Mouse (Mus musculus): ENCODE data around the gene Smad3.

The Smad3 gene

GRCm38 (mm10) chr9:63720715-63721114 lies 37.1 kb downstream of the Smad3 start:
- DNase-seq (ENCODE audit: low spot score in 2 of 2), result peak; percentile 63 to 69

DNA sequence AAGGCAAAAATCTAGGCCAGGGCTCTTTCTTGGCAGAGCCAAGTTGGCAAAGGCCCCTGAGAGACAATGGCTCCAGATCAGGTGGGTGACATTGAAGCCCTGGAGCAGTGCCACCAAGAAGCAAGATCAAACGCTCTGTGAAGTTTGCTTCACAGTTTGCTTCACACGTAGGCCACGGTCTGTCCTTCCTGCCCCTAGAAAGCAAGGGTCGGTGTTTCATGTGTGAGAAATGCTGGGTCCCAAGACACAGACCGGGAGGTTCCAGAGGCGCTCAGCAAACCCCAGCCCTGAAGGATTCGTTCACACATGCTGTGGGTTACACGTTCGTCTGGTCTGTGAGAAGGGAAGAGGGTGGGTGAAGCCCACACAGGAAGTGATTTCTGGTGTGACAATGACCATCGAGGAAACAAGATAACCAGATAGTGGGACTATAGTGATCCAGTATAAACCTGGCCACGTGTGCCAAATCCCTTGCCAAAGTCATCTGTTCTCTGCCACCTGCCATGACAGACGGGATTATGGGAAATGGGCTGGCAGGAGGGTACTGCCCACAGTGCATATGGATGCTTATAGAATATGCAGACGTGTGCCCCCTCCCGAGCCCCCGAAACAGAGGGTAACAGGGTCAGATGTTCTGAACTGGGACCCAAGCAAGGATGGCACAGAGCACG lies 37.9 kb downstream of the Smad3 start:
- DNase-seq (ENCODE audit: low spot score in 2 of 2), result no peak

- DNase-seq (ENCODE audit: low spot score in 2 of 2), result no peak
Measured at GRCm38 (mm10) chr9:63718735-63719358, 38.9 kb downstream of the Smad3 start.

- DNase-seq (ENCODE audit: low spot score in 2 of 2), result no peak
Measured at GRCm38 (mm10) chr9:63718170-63718569, 39.6 kb downstream of the Smad3 start.

DNA sequence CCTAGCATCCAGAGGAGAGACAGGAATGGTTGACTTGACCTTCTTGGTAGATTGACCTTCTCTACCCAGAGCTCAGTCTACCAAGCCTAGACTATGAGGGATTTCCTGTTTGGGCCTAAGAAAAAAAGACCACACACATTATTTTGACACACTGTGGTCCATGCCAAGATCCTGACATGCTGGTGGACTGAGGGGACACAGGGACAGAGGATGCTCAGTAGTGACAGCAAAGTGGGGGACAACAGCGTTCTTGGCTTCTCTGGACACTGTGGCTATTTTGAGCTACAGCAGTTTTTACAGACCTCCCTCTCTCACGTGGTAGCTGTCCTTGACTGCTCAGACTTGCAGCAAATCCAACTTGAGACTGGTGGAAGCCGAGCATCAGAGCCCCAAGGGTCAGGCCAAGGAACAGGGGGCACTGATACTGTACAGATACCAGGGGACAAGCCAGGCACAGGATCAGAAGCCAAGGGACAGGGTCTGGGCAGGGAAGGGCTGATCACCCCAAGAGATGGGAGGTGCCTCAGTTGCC lies 40.3 kb downstream of the Smad3 start:
- no peak for DNase-seq (ENCODE audit: low spot score in 2 of 2)

DNA sequence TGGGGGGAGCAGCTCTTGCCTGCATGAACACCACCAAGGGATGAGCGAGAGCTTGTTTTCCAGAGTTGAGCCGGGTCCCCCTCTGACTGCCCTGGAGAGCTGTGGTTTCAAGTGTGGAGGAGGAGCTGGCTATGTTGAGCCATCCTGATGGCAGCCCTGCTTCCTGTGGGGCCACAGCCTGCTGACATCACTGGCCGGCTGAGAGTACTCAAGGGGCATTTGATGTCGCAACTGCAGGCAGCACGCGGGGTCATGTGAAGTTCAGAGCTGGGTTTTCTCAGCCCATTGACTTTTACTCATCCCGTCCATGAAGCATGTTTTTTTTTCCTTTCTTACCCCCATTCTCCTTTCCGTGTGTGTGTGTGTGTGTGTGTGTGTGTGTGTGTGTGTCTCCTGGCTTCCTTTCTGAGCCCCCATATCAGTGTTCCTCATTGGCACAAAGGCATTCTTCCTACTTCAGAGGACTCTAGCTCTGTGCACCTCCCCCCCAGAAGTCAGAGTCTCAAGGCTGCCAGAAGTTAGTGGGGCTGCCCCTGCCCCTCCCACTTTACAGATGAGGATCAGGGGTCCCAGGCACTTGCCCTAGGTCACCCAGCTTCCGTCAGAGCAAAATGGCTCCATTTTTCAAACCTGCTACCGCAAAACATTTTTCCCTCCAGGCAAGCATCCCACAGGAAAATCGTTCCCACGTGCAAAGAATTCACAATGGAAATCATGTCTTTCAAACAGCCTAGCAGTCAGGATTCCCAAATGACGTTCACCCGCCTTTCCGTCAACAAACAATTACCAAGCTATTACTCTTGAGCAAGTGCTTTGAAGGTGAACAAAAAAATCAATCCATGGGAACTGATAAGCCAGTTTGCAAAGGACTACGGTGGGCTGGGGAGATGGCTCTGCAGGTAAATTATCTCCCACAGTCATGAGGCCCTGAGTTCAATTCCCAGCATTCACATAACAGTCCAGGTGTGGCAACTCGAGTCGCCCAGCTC lies 41.4 kb downstream of the Smad3 start:
- no peak for DNase-seq (ENCODE audit: low spot score in 2 of 2)

GRCm38 (mm10) chr9:63714572-63714971 lies 43.2 kb downstream of the Smad3 start:
- DNase-seq (ENCODE audit: low spot score in 2 of 2), result no peak

GRCm38 (mm10) chr9:63712838-63713237 lies 45.0 kb downstream of the Smad3 start:
- no peak for DNase-seq (ENCODE audit: low spot score in 2 of 2)

DNA sequence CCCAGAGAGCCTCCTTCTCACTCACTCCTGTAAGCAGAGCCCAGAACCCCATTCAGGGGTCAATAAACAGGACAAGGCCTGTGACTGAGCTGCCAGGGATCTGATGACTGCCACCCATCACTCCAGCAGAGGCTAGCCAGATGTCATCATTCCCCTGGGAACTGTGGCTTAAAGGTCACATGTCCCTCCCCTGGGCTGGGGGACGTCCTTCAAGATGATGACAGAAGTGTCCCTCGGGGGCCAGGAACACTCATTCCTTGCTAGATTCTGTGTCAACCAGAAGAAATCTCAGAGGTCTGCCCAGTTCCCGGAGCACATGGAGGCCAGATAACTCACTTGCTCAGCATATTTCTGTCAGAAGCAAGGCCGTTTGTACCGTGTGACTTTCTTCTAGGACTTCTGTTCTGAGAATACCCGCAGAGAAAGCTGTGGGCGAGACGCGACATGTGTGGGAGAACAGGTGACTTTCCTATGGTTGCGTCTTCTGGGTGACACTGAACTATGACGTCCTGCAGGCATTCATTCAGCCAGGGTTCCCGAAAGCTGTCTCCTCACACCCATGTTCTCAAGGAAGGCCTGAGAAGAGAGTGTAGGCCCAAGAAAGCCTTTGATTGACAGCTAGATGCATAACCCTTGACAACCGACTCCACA lies 46.1 kb downstream of the Smad3 start:
- no peak for DNase-seq (ENCODE audit: low spot score in 2 of 2)

DNA sequence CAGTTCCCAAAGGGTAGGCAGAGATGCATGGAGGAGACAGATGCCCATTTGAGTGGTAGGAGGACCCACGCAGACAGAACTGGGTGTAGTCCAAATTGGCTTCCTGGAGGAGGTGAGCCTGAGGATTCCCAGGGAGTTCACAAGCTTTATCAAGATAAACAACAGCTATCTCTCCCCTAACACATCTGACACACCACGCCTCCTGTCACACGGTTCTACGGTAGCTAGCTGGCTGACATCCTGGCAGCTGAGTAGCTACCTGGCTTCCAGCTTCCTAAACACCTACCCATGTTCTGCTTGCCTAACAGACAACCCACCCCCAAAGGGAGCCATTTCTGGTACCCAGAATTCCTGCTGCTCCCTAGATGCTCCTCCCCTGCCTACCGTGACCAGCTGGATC lies 47.9 kb downstream of the Smad3 start:
- no peak for DNase-seq (ENCODE audit: low spot score in 2 of 2)

DNA sequence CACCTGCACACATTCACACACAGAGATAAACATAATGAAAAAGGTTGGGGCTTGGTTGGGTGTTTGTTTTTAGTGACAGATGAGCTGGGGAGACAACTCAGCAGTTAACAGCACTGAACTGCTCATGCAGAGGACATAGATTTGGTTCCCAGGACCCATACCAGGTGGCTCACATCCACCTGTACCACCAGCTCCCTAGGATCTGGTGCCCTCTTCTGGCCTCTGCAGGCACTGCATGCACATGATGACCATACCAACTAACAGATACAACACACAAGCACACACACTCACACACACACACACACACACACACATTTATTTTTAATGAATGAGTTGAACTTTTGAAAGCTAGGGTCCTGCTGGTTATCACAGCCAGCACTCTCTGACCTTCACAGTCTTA lies 48.5 kb downstream of the Smad3 start:
- DNase-seq (ENCODE audit: low spot score in 2 of 2), result no peak

- DNase-seq (ENCODE audit: low spot score in 2 of 2), result no peak
Measured at GRCm38 (mm10) chr9:63707816-63708588, 49.8 kb downstream of the Smad3 start.

- peak; percentile 73 for DNase-seq (ENCODE audit: low spot score in 2 of 2)
Measured at GRCm38 (mm10) chr9:63706152-63706733, 51.6 kb downstream of the Smad3 start.

DNA sequence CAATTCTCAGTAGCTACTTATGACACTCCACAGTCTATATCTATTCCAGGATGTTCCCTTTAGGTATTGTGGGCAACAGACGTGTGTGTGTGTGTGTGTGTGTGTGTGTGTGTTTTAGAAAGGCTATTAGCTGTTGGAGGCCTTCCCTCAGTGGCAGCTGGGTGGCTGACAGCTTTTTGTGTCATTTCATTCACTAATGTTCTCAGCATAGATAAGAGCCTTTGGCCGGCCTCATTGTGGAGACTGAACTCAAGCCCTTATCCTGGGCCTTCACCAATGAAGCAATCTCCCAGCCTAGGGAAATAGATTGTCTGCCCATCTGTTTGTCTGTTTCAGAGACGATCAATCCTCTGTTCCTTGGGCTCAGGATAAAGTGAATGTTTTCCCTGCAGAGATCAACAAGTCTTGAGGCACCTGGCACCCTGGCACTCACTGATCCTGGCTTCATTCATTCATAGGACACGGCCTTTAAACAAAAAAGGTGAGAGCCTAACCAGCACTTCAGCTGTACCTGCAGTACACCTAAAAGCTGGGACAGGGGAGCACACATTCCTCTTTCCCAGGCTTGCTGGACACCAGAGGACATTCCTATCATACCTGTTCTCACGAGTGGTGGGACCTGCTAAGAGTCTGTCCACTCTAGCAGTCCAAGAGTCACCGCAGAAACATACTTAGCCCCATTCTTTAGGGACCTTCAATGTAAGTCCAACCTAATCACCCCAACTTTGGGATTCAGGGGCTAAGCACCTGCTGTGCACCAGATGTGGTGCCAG lies 52.6 kb downstream of the Smad3 start:
- DNase-seq (ENCODE audit: low spot score in 2 of 2), result no peak

- DNase-seq (ENCODE audit: low spot score in 2 of 2), result no peak
Measured at GRCm38 (mm10) chr9:63704131-63704530, 53.7 kb downstream of the Smad3 start.

GRCm38 (mm10) chr9:63703236-63703785 lies 54.5 kb downstream of the Smad3 start:
- no peak for DNase-seq (ENCODE audit: low spot score in 2 of 2)

DNA sequence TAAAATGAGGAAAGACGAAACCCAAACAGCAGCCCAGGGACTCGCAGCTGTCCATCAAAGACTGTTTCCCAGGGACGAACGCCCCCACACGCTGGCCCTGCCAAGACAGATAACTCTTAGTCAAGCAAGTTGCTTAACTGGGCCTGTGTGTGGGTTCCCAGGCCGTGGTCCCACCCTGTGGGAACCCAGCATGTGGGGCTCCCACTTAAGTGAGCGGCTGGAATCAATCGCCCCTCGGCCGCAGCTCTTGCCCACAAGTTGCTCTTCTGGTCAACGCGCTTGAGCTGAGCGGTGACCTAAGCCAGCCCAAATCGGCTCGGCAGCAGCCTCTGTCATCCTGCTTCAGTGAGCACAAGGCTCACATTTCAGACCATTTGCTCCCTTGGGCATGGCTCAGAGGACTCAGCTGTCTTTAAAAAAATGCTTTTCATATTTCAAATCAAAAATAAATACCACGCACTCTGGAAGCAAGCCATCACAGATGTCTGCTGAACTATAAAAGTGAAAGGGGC lies 55.2 kb downstream of the Smad3 start:
- DNase-seq (ENCODE audit: low spot score in 2 of 2), result no peak

- DNase-seq (ENCODE audit: low spot score in 2 of 2), result no peak
Measured at GRCm38 (mm10) chr9:63701957-63702309, 55.9 kb downstream of the Smad3 start.

GRCm38 (mm10) chr9:63701258-63701956 lies 56.4 kb downstream of the Smad3 start:
- DNase-seq (ENCODE audit: low spot score in 2 of 2), result no peak
